Mouse (Mus musculus) liver, embryonic 14.5 days (tissue): ENCODE measurements at regions not wholly inside any gene's neighbourhood (a gene's known extent, or its start where the extent isn't known, plus 50 kb on each side); places are given as distances from the start of the nearest gene placed in this dataset.
A peak's percentile ranks its signal among the peaks of the same experiment; 100 is the strongest.

ENCODE experiments used
- ATAC-seq: fragments of 200-750 bp; cut with Nextera tagmentation; 2 replicates; pipeline ENCODE4 v1.8.0; 2017; ENCODE audit warnings: moderate number of reproducible peaks, mild to moderate bottlenecking, moderate library complexity; ENCODE audit not compliant: insufficient read depth
- DNase-seq, 3 experiments: peaks; one replicate each; pipeline ENCODE4 v3.0.0-alpha.2; 2012 to 2013; ENCODE audit warnings: low read depth in 3 of 3, low spot score in 3 of 3
- H3K27ac ChIP-seq: fragments of 300-500 bp; sonication (generic); 2 replicates; pipeline ENCODE4 v1.5.1; 2014; ENCODE audit warnings: moderate library complexity, mild to moderate bottlenecking, control low read depth, inconsistent platforms
- H3K27me3 ChIP-seq: fragments of 300-500 bp; sonication (generic); 2 replicates; pipeline ENCODE4 v1.6.1; 2014; ENCODE audit warnings: mild to moderate bottlenecking, low read length, moderate library complexity; ENCODE audit not compliant: control insufficient read depth, insufficient read depth
- H3K36me3 ChIP-seq: fragments of 300-500 bp; sonication (generic); replicated peaks from 2 replicates; pipeline ENCODE4 v1.6.1; 2014; ENCODE audit warnings: low read depth; ENCODE audit not compliant: control insufficient read depth, insufficient read depth
- H3K4me1 ChIP-seq, 2 experiments: fragments of 200-500 bp in 1 of 2; fragments of 300-500 bp in 1 of 2; sonication (generic) in 1 of 2; replicated peaks; 2 replicates each; pipeline ENCODE4 v1.6.1; 2012 to 2014; ENCODE audit warnings: antibody characterized with exemption in 1 of 2, inconsistent platforms in 1 of 2, low read length in 1 of 2; ENCODE audit not compliant: control insufficient read depth in 2 of 2, insufficient read depth in 2 of 2
- H3K4me2 ChIP-seq: fragments of 300-500 bp; sonication (generic); 2 replicates; pipeline ENCODE4 v1.6.1; 2014; ENCODE audit warnings: low read depth, mild to moderate bottlenecking, control low read depth, moderate library complexity
- H3K4me3 ChIP-seq, 2 experiments: fragments of 200-500 bp in 1 of 2; fragments of 300-500 bp in 1 of 2; sonication (generic) in 1 of 2; 2 replicates each; pipeline ENCODE4 v1.5.1; 2012 to 2014; ENCODE audit warnings: low read depth in 2 of 2, low read length in 2 of 2, mild to moderate bottlenecking in 2 of 2, control low read depth in 1 of 2, inconsistent platforms in 1 of 2, moderate library complexity in 1 of 2; ENCODE audit not compliant: insufficient read depth in 1 of 2
- H3K9ac ChIP-seq: fragments of 300-500 bp; sonication (generic); replicated peaks from 2 replicates; pipeline ENCODE4 v1.6.1; 2014; ENCODE audit warnings: mild to moderate bottlenecking, control low read depth, moderate library complexity
- H3K9me3 ChIP-seq: fragments of 300-500 bp; sonication (generic); 2 replicates; pipeline ENCODE4 v1.6.1; 2016; ENCODE audit warnings: low read length, mixed read lengths; ENCODE audit not compliant: control insufficient read depth
- CTCF ChIP-seq: IDR thresholded peaks from 2 replicates; pipeline ENCODE4 v1.5.1; 2016; ENCODE audit warnings: antibody characterized with exemption, low read depth, control low read depth
- EP300 ChIP-seq: IDR thresholded peaks from 2 replicates; pipeline ENCODE4 v1.6.1; 2016; ENCODE audit warnings: antibody characterized with exemption, low read depth
- WGBS: fragments of 180-500 bp; shearing (Covaris S2); extraction: QIAGEN DNeasy Blood & Tissue Kit; methylation state at CpG from one replicate; pipeline ENCODE4 v1.1.7; 2014; ENCODE audit not compliant: insufficient replicate concordance; 5-methylcytosine and 5-hydroxymethylcytosine counted together

GRCm38 (mm10) chr7:58557535-58557934 lies 98.4 kb upstream of the Atp10a start:
- DNase-seq: no peak

GRCm38 (mm10) chr7:58568807-58569206 lies 87.2 kb upstream of the Atp10a start:
- H3K9ac ChIP-seq: no peak overlapping the region
- WGBS: 3% methylated on average over 2 of the region's 2 CpGs

More at GRCm38 (mm10) chr7:58557535-58557934, 98.4 kb upstream of the Atp10a start:
- no peak overlapping the region for H3K4me2 ChIP-seq
- no peaks in the 10 kb centered on the region for H3K9me3 ChIP-seq
- TF ChIP-seq EP300 (no peak), CTCF (no peak)
- H3K36me3 ChIP-seq: no peaks in the 10 kb centered on the region
- H3K27ac ChIP-seq: no peak overlapping the region
- H3K4me3 ChIP-seq: no peak overlapping the region
- no peaks in the 10 kb centered on the region for H3K27me3 ChIP-seq
- H3K9ac ChIP-seq: no peak overlapping the region
- H3K4me1 ChIP-seq: no peaks in the 10 kb centered on the region
- ATAC-seq: no peak

GRCm38 (mm10) chr7:58584241-58584820 lies 71.6 kb upstream of the Atp10a start:
- Histone ChIP-seq H3K4me2 (no peak overlapping the region), H3K36me3 (no peaks in the 10 kb centered on the region), H3K4me3 (no peak overlapping the region), H3K27ac (no peak overlapping the region), H3K27me3 (no peaks in the 10 kb centered on the region), H3K4me1 (no peaks in the 10 kb centered on the region; a peak in 1 of 4 replicates), H3K9me3 (no peaks in the 10 kb centered on the region), H3K9ac (no peak overlapping the region)
- DNase-seq: peak in 1 of 3 experiments; percentile 1
- ATAC-seq: no peak
- TF ChIP-seq EP300 (no peak), CTCF (peak; percentile 77)
- WGBS: 12% methylated on average over 4 of the region's 4 CpGs

More at GRCm38 (mm10) chr7:58568807-58569206, 87.2 kb upstream of the Atp10a start:
- ATAC-seq (no peak), DNase-seq (no peak)
- Histone ChIP-seq H3K27ac (no peak overlapping the region), H3K4me1 (no peaks in the 10 kb centered on the region), H3K27me3 (no peaks in the 10 kb centered on the region), H3K4me2 (no peak overlapping the region), H3K36me3 (no peaks in the 10 kb centered on the region), H3K9me3 (no peaks in the 10 kb centered on the region), H3K4me3 (no peak overlapping the region)
- no peak for TF ChIP-seq EP300
- no peak for TF ChIP-seq CTCF

GRCm38 (mm10) chr7:58585626-58586256 lies 70.2 kb upstream of the Atp10a start:
- H3K4me1 ChIP-seq: no peaks in the 10 kb centered on the region; a peak in 1 of 4 replicates
- DNase-seq (no peak), ATAC-seq (no peak)
- H3K9ac ChIP-seq: no peak overlapping the region
- no peaks in the 10 kb centered on the region for H3K27me3 ChIP-seq
- no peak overlapping the region for H3K4me2 ChIP-seq
- H3K36me3 ChIP-seq: no peaks in the 10 kb centered on the region
- no peak overlapping the region for H3K27ac ChIP-seq
- TF ChIP-seq EP300: no peak
- TF ChIP-seq CTCF: no peak
- WGBS: 32% methylated on average over 3 of the region's 3 CpGs
- no peak overlapping the region for H3K4me3 ChIP-seq
- H3K9me3 ChIP-seq: no peaks in the 10 kb centered on the region

GRCm38 (mm10) chr7:58595951-58596350 lies 60.0 kb upstream of the Atp10a start:
- H3K4me2 ChIP-seq: no peak overlapping the region
- H3K9me3 ChIP-seq: no peaks in the 10 kb centered on the region
- H3K4me1 ChIP-seq: no peaks in the 10 kb centered on the region
- H3K4me3 ChIP-seq: no peak overlapping the region
- 41% methylated on average over 1 of the region's 1 CpGs for WGBS
- DNase-seq (no peak), ATAC-seq (no peak)
- no peaks in the 10 kb centered on the region for H3K36me3 ChIP-seq
- no peak overlapping the region for H3K9ac ChIP-seq
- no peaks in the 10 kb centered on the region for H3K27me3 ChIP-seq
- TF ChIP-seq CTCF: no peak
- TF ChIP-seq EP300: no peak
- no peak overlapping the region for H3K27ac ChIP-seq
